Mouse (Mus musculus) forebrain, embryonic 12.5 days (tissue): ENCODE data around the gene Dip2a. TPM values are rescaled to one million over a fixed set of nuclear protein-coding genes. Genes with fewer than 3 reads are reported as not detected.

Experiments
- ATAC-seq: fragments of 200-750 bp; cut with Nextera tagmentation; 2 replicates; pipeline ENCODE4 v1.8.0; 2017; ENCODE audit warnings: moderate TSS enrichment; ENCODE audit not compliant: low FRiP score
- H3K27ac ChIP-seq: fragments of 300-500 bp; sonication (generic); 2 replicates; pipeline ENCODE4 v1.5.1; 2016; ENCODE audit warnings: mild to moderate bottlenecking
- H3K27me3 ChIP-seq: fragments of 300-500 bp; sonication (generic); 2 replicates; pipeline ENCODE4 v1.6.1; 2016; ENCODE audit warnings: mild to moderate bottlenecking
- H3K36me3 ChIP-seq: fragments of 300-500 bp; sonication (generic); replicated peaks from 2 replicates; pipeline ENCODE4 v1.6.1; 2016; ENCODE audit warnings: mild to moderate bottlenecking
- H3K4me1 ChIP-seq: fragments of 300-500 bp; sonication (generic); 2 replicates; pipeline ENCODE4 v1.6.1; 2016
- H3K4me2 ChIP-seq: fragments of 300-500 bp; sonication (generic); 2 replicates; pipeline ENCODE4 v1.6.1; 2016; ENCODE audit warnings: mild to moderate bottlenecking, moderate library complexity
- H3K4me3 ChIP-seq: fragments of 300-500 bp; sonication (generic); replicated peaks from 2 replicates; pipeline ENCODE4 v1.5.1; 2016; ENCODE audit warnings: mild to moderate bottlenecking
- H3K9ac ChIP-seq: fragments of 300-500 bp; sonication (generic); 2 replicates; pipeline ENCODE4 v1.6.1; 2016; ENCODE audit warnings: mild to moderate bottlenecking
- H3K9me3 ChIP-seq: fragments of 300-500 bp; sonication (generic); 2 replicates; pipeline ENCODE4 v1.6.1; 2016
- WGBS: fragments of 180-500 bp; shearing (Covaris S2); methylation state at CpG from one replicate; pipeline ENCODE4 v1.1.7; 2016; 5-methylcytosine and 5-hydroxymethylcytosine counted together
- polyA plus RNA-seq: library from polyadenylated mRNA; unstranded; fragments of >200 nt; fragmentation: Nextera tagmentation; extraction: Ambion mirVana; gene quantifications from 2 replicates; pipeline ENCODE4 v1.2.1, GENCODE M21; 2016

Gene Dip2a
- polyA plus RNA-seq, 1 experiment from 2014 or later, result 11.1 TPM

DNA sequence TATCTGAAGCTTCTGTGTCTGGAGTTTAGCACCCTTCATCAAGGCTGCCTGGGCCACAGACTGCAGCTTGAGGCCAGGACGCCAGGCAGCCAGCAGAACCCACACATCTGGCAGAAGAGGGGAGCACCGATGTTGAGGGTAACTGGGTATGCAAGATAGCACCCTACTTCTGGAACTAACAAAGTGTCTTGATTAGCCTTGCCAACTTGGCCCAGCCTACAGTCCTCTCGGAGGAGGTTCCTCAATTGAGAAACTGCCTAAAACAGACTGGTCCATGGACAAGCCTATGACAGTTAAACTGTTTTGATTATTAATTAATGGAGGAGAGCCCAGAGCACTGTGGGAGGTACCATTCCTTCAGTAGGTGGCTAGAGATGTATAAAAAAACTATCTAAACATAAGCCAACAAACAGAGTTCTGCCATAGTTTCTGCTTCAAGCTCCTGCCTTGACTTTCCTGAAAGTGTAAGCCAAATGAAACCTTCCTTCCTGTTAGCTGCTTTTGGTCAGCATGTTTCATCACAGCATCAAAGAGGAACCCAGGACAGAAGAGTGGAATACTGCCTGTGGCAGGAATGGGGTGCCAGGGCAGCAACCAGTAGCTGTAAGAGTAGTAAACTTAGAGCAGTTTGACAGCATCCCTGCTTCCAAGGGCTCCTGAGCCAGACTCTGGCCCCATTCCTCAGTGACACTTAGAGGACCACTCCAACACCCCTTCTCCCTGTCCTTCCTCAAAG, 55.0 kb downstream of the Dip2a start:
- no peaks in the 10 kb centered on the region for H3K4me1 ChIP-seq
- H3K9ac ChIP-seq, result no peak overlapping the region
- 95% methylated on average over 3 of the region's 3 CpGs for WGBS
- H3K9me3 ChIP-seq, result no peaks in the 10 kb centered on the region
- H3K27me3 ChIP-seq, result no peaks in the 10 kb centered on the region
- peaks cover 84% of the 10 kb centered on the region for H3K36me3 ChIP-seq
- no peak overlapping the region for H3K4me3 ChIP-seq
- H3K27ac ChIP-seq, result no peak overlapping the region
- H3K4me2 ChIP-seq, result no peak overlapping the region
- ATAC-seq, result no peak

DNA sequence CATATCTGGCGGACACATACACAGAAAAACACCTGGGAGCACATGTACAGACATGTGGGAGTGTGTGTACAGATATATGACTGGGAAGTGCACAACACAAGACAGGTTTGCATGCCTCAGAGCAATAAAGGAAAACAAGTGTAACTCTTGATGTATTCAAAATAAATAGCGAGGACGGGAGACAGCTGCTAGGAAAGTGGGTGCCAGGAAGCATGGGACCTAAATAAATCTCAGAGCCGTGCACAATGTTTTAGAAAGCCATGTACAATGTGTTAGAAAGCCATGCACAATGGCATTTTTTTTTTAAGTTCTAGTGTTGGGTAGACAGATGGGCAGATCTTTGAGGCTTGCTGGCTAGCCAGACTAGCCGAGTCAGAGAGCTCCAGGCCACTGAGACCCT, 56.0 kb downstream of the Dip2a start:
- H3K27me3 ChIP-seq, result no peaks in the 10 kb centered on the region
- no peaks in the 10 kb centered on the region for H3K9me3 ChIP-seq
- peaks cover 84% of the 10 kb centered on the region for H3K36me3 ChIP-seq
- 84% methylated on average over 5 of the region's 5 CpGs for WGBS
- H3K4me1 ChIP-seq, result no peaks in the 10 kb centered on the region
- H3K4me3 ChIP-seq, result no peak overlapping the region
- ATAC-seq, result no peak
- H3K27ac ChIP-seq, result no peak overlapping the region
- H3K4me2 ChIP-seq, result no peak overlapping the region
- H3K9ac ChIP-seq, result no peak overlapping the region

DNA sequence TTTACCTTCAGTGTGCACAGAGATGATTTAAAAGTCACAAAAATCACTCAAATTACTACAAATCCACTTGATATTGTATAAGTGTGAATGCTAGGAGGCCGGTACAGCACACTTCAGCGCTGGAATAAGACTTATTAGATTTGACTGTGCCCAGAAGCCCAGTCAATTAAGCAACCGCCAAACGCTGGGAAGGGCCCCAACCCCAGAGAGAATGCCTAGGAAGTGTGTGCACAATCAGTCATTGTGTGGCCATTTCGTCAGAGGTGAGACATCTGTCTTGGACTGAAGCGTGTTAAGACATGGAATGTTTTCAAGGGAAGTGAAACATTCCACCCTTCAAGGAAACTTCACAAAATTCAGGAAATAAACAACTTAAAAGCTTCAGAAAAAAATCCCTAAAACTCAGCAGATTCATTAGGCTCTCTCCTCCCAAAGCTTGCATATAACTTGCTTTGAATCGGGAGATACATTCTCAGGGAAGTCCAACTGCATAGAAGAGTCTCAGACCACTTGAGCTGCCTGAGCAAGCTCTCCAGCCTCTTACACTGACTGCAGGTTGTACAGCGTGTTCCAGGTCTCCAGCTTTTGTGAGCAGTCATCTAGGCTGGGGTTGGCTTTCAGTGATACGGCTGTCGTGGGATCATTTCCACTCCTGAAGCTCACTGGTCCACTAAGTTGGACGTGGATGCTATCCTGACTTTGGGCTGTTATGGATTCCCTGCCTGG, 56.7 kb downstream of the Dip2a start:
- WGBS, result 72% methylated on average over 11 of the region's 11 CpGs
- no peaks in the 10 kb centered on the region for H3K4me1 ChIP-seq
- H3K4me2 ChIP-seq, result no peak overlapping the region
- no peaks in the 10 kb centered on the region for H3K27me3 ChIP-seq
- H3K27ac ChIP-seq, result no peak overlapping the region
- H3K4me3 ChIP-seq, result no peak overlapping the region
- H3K36me3 ChIP-seq, result peaks cover 84% of the 10 kb centered on the region
- ATAC-seq, result no peak
- H3K9ac ChIP-seq, result no peak overlapping the region
- H3K9me3 ChIP-seq, result no peaks in the 10 kb centered on the region

GRCm38 (mm10) chr10:76278541-76279097, 66.5 kb downstream of the Dip2a start:
- no peaks in the 10 kb centered on the region for H3K27me3 ChIP-seq
- no peaks in the 10 kb centered on the region for H3K9me3 ChIP-seq
- H3K4me3 ChIP-seq, result no peak overlapping the region
- H3K4me2 ChIP-seq, result no peak overlapping the region
- 75% methylated on average over 5 of the region's 5 CpGs for WGBS
- ATAC-seq, result no peak
- no peak overlapping the region for H3K9ac ChIP-seq
- no peaks in the 10 kb centered on the region for H3K4me1 ChIP-seq
- H3K27ac ChIP-seq, result no peak overlapping the region
- peaks cover 67% of the 10 kb centered on the region for H3K36me3 ChIP-seq

DNA sequence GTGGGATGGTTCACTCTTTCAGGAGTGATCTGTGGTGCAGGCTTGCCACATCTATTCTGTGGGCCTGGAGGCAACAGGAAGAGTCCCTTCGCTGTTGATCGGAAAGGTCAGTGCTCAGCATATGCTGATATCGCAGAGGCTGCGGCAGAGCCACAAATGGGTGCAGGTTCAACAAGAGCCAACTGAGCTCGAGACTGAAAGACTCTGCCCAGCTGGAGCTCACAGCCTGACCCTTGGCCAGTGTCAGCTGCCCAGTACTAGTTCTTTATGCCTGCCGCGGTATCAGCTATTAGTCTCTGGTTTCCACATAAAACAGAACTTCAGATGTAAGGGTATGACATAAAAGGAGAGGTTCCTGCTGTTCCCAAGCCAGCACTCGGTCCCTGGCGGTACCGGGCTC, 69.8 kb downstream of the Dip2a start:
- Histone ChIP-seq H3K4me1 (no peaks in the 10 kb centered on the region), H3K9me3 (no peaks in the 10 kb centered on the region), H3K27ac (no peak overlapping the region), H3K27me3 (no peaks in the 10 kb centered on the region), H3K4me3 (no peak overlapping the region), H3K9ac (no peak overlapping the region), H3K4me2 (no peak overlapping the region), H3K36me3 (peaks cover 82% of the 10 kb centered on the region)
- WGBS, result 83% methylated on average over 10 of the region's 10 CpGs
- ATAC-seq, result no peak

GRCm38 (mm10) chr10:76271238-76271637, 73.9 kb downstream of the Dip2a start:
- Histone ChIP-seq H3K4me1 (no peaks in the 10 kb centered on the region), H3K9ac (no peak overlapping the region), H3K4me3 (no peak overlapping the region), H3K27me3 (no peaks in the 10 kb centered on the region), H3K27ac (no peak overlapping the region), H3K36me3 (peaks cover 85% of the 10 kb centered on the region), H3K4me2 (no peak overlapping the region), H3K9me3 (no peaks in the 10 kb centered on the region)
- no peak for ATAC-seq
- 55% methylated on average over 8 of the region's 8 CpGs for WGBS

DNA sequence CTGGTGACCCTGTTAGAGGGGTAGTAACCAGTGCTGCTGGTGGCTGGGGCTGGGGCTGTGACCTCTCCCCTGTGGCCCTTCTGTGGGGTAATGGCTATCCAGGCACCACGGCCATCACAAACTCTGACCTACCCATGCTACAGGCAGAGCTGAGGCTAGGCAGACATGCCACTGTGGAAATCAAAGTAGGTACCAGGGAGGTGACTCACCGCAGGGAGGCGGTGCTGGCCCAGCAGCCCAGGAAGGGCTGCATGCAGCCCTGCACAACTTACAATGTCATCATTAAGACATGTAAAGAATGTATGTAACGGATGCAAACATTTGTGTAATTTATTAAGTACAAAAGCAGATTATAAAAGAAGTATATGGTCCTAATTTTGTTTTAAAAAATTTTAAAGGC, 82.7 kb downstream of the Dip2a start:
- no peak overlapping the region for H3K9ac ChIP-seq
- no peak for ATAC-seq
- H3K9me3 ChIP-seq, result no peaks in the 10 kb centered on the region
- no peaks in the 10 kb centered on the region for H3K27me3 ChIP-seq
- no peaks in the 10 kb centered on the region for H3K4me1 ChIP-seq
- H3K27ac ChIP-seq, result no peak overlapping the region
- H3K4me3 ChIP-seq, result no peak overlapping the region
- peaks cover 32% of the 10 kb centered on the region for H3K36me3 ChIP-seq
- WGBS, result 75% methylated on average over 4 of the region's 4 CpGs
- H3K4me2 ChIP-seq, result no peak overlapping the region

DNA sequence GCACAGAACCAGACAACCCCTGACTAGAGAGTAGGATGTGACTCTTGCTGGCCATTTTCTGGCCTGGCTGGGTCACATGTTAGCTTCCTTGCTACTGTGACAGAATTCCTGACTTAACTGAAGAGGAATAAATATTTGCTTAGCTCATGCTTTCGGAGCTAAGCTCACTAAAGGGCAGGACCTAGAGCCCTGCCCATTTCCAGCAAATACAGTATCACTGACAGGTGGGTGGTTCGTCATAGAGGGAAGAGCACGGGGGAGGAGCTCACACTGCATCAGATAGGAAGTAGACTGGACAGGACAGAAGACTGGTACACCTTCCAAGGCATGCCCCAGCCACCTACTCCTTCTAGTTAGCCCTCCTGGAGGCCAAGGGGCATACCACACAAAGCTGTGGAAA, 83.6 kb downstream of the Dip2a start:
- H3K9ac ChIP-seq, result no peak overlapping the region
- WGBS, result 85% methylated on average over 3 of the region's 3 CpGs
- peaks cover 25% of the 10 kb centered on the region for H3K36me3 ChIP-seq
- no peaks in the 10 kb centered on the region for H3K27me3 ChIP-seq
- H3K27ac ChIP-seq, result no peak overlapping the region
- ATAC-seq, result no peak
- H3K9me3 ChIP-seq, result no peaks in the 10 kb centered on the region
- H3K4me2 ChIP-seq, result no peak overlapping the region
- no peaks in the 10 kb centered on the region for H3K4me1 ChIP-seq
- H3K4me3 ChIP-seq, result no peak overlapping the region

DNA sequence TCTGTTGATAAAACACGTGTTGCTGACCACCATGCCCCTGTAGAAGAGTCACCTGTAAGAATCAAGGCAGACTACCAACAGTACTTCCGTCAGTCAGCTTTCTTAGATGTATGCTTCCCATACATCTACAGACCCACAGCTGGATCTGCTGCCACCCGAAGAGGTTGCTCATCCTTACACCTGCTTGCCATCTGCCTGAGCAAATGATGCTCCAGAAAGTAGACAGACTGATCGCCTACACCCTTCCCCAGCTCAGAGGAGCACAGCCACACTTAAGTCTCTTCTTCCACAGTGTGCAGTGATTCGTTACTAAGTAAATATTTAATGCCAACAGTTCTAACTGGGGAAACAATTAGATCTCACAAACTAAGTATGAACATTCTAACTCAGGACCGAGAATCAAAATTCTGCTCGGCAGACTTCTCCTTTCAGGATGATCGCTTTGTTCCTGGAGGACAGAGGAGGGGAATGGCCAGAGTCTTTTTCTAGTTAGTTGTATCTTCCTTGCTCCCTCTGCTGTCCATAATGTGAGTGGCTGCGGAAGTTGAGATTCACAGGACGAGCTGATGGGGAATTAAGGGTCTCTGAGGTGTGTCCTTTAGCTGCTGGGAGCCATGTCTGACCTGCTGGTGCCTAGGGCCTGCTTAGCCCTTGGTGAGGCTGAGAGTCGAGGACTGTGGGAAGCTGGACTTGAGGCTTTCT, 84.6 kb downstream of the Dip2a start:
- no peak overlapping the region for H3K9ac ChIP-seq
- no peak overlapping the region for H3K4me3 ChIP-seq
- H3K9me3 ChIP-seq, result no peaks in the 10 kb centered on the region
- H3K27ac ChIP-seq, result no peak overlapping the region
- H3K27me3 ChIP-seq, result no peaks in the 10 kb centered on the region
- 62% methylated on average over 11 of the region's 11 CpGs for WGBS
- H3K4me2 ChIP-seq, result no peak overlapping the region
- H3K4me1 ChIP-seq, result no peaks in the 10 kb centered on the region
- H3K36me3 ChIP-seq, result peaks cover 16% of the 10 kb centered on the region
- ATAC-seq, result no peak

DNA sequence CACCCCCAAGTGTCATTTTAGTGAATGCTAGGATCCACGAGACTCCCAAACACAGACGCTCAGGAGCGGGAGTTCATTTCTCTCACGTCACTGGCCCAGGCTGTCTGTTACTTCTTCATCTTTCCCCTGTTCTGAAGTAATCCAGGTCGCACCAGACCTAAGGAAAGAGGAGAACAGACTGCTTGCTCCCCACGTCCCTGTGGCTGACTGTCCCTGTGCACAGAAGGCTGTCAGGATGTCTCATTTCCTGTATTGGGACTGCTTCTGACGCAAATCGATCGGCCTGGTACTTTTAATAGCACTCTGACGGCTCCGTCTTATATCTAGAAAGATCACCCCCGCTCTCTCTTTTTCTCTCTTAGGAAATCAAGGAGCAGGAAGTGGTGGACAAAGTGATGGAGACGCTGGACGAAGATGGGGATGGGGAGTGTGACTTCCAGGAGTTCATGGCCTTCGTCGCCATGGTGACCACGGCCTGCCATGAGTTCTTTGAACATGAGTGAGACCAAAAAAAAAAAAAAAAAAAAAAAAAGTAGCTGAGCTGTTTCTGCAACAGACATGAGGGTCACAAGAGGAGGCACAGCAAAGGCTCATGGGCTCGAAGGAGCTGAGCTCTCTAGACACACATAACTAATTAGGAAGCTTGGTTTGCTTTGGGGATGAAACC, 85.4 kb downstream of the Dip2a start:
- H3K27me3 ChIP-seq, result no peaks in the 10 kb centered on the region
- H3K4me2 ChIP-seq, result no peak overlapping the region
- H3K9me3 ChIP-seq, result no peaks in the 10 kb centered on the region
- no peak for ATAC-seq
- peaks cover 10% of the 10 kb centered on the region for H3K36me3 ChIP-seq
- H3K27ac ChIP-seq, result no peak overlapping the region
- H3K4me3 ChIP-seq, result no peak overlapping the region
- H3K9ac ChIP-seq, result no peak overlapping the region
- 83% methylated on average over 18 of the region's 18 CpGs for WGBS
- H3K4me1 ChIP-seq, result no peaks in the 10 kb centered on the region

DNA sequence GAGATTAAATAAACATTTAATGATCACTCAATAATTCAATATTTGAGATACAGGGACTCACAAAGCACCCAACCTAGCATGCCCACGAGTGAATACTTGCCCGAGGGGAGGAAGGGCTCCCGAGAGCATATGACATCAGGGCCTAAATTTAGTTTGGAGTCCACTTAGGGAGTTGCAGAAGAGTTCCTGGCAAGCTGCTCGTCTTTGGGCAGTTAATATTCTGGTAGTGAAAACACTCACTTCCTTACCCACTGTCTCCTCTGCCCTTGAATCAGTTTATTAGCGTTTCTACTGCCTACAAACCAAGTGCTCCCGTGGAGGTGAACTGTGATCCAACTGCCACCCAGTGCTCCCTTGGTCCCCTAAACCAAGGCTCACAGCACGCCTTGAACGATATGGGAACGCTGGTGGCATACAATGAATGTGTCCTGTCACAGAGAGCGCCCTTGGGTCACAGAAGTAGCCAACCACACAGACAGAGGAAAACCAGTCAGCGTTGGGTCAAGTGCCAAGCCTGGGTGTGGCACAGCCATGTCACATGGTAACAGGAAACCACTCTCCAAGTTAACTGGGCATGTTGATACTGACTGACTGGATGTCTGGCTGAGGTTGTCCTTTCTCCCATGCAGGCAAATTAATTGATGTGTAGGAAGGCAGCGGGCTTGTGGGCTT, 87.2 kb downstream of the Dip2a start:
- WGBS, result 91% methylated on average over 12 of the region's 12 CpGs

More for the DNA sequence above, 87.2 kb downstream of the Dip2a start:
- Histone ChIP-seq H3K9me3 (no peaks in the 10 kb centered on the region), H3K27ac (no peak overlapping the region), H3K4me3 (no peak overlapping the region), H3K27me3 (no peaks in the 10 kb centered on the region), H3K9ac (no peak overlapping the region), H3K4me2 (no peak overlapping the region), H3K36me3 (no peaks in the 10 kb centered on the region; the same call in 1 of the 2 replicates), H3K4me1 (no peaks in the 10 kb centered on the region)
- no peak for ATAC-seq
